ENCODE assay signal across 8 mouse cellular contexts in the genomic region with DNA sequence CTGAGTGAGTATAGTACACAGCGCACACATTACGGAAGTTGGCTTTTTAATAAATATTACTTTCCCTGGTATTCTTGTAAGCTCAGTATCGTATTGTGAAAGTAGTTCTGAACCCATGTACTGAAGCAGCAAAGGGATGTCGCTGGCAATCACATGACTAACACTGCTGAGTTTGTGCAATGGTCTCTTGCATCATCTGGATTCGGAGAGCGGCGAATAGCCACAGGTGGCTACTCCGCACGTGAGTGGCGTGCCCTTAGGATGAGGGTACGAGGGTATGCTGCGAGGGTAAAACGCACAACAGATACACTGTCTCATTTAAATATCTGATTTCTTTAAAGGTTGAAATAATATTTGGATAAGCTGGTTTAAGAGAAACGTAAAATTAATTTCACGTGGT. TPM values are rescaled to one million over a fixed set of nuclear protein-coding genes. Genes with fewer than 3 reads are reported as not detected.
DNase-seq lines count a peak whose midpoint lies in the region; ATAC-seq and TF ChIP-seq lines count a peak whose summit lies in the region.

No protein-coding gene starts in this region.

- H3K27me3 ChIP-seq in MEL (ENCODE audit: control insufficient read depth in 1 of 2, insufficient read depth in 2 of 2, low read length in 2 of 2): peaks cover 7 to 9% of the 10 kb centered on the region in 2 experiments
- H3K27me3 ChIP-seq in hindbrain, embryonic 10.5 days (ENCODE audit: insufficient read depth, poor library complexity, severe bottlenecking): no peaks in the 10 kb centered on the region
- H3K27me3 ChIP-seq in lung, embryonic 16.5 days (ENCODE audit: control insufficient read depth, insufficient read depth, low read depth, low read length): no peaks in the 10 kb centered on the region
- no peaks in the 10 kb centered on the region for H3K27me3 ChIP-seq in stomach, embryonic 15.5 days (replicated peaks)

- no peak for TF ChIP-seq RAD21 in MEL (IDR thresholded peaks at IDR 0.05; ENCODE audit: low read depth, low read length)

- TF ChIP-seq EP300 in MEL (IDR thresholded peaks at IDR 0.05; ENCODE audit: low read depth in 1 of 2, low read length in 2 of 2): peak in 1 of 2 experiments; percentile 19; a peak in 1 of 4 replicates

- peaks cover 0 to 14% of the 10 kb centered on the region in 2 experiments; a peak in 3 of 4 replicates for H3K4me1 ChIP-seq in MEL (ENCODE audit: control insufficient read depth in 1 of 2, insufficient read depth in 2 of 2, low read length in 2 of 2)
- H3K4me1 ChIP-seq in hindbrain, embryonic 10.5 days (replicated peaks): peaks cover 34% of the 10 kb centered on the region
- peaks cover 14% of the 10 kb centered on the region for H3K4me1 ChIP-seq in lung, embryonic 16.5 days (replicated peaks; ENCODE audit: control insufficient read depth, insufficient read depth, low read length)
- H3K4me1 ChIP-seq in stomach, embryonic 15.5 days: no peaks in the 10 kb centered on the region

- no peak; a peak in 1 of 4 replicates for TF ChIP-seq POLR2A in MEL (IDR thresholded peaks at IDR 0.05; ENCODE audit: control insufficient read depth in 1 of 2, insufficient read depth in 1 of 2, low read depth in 1 of 2, low read length in 2 of 2, poor library complexity in 1 of 2)

- no peaks in the 10 kb centered on the region for H3K9me3 ChIP-seq in MEL (replicated peaks; ENCODE audit: insufficient read depth, low read length)
- H3K9me3 ChIP-seq in hindbrain, embryonic 10.5 days: no peaks in the 10 kb centered on the region
- no peaks in the 10 kb centered on the region for H3K9me3 ChIP-seq in lung, embryonic 16.5 days (ENCODE audit: control insufficient read depth, low read length)
- H3K9me3 ChIP-seq in stomach, embryonic 15.5 days: no peaks in the 10 kb centered on the region

- H3K9ac ChIP-seq in MEL (ENCODE audit: control insufficient read depth, low read depth, low read length, poor library complexity, severe bottlenecking): peak overlapping the region; percentile 79
- H3K9ac ChIP-seq in lung, embryonic 16.5 days (ENCODE audit: low read length): peak overlapping the region; percentile 74
- H3K9ac ChIP-seq in stomach, embryonic 15.5 days: 0 out of 2 replicates have a peak overlapping the region, but pooled peaks have one; percentile 30

- H3K27ac ChIP-seq in MEL (ENCODE audit: control insufficient read depth, low read depth, low read length): peak overlapping the region; percentile 89
- peak overlapping the region; percentile 8; the same call in 1 of the 2 replicates for H3K27ac ChIP-seq in hindbrain, embryonic 10.5 days
- H3K27ac ChIP-seq in lung, embryonic 16.5 days (ENCODE audit: low read length): peak overlapping the region; percentile 62; the same call in 1 of the 2 replicates
- H3K27ac ChIP-seq in stomach, embryonic 15.5 days: peak overlapping the region; percentile 63

- DNase-seq in cerebellum, adult 9-11 months: peak; percentile 63
- no peak for DNase-seq in cerebellum, adult 18-20 months
- peak; percentile 77 for DNase-seq in MEL (ENCODE audit: low read depth, low spot score)
- DNase-seq in hindbrain, embryonic 10.5 days (ENCODE audit: low spot score): no peak
- no peak for DNase-seq in c-Kit-positive CD71-positive TER-119-positive erythroid progenitor cells, embryonic 14.5 days (ENCODE audit: low spot score)

- peak overlapping the region; percentile 81 to 91 for H3K4me3 ChIP-seq in MEL (ENCODE audit: control insufficient read depth in 1 of 2, insufficient read depth in 1 of 2, low read depth in 2 of 2, low read length in 2 of 2)
- peak overlapping the region; percentile 95 for H3K4me3 ChIP-seq in hindbrain, embryonic 10.5 days
- H3K4me3 ChIP-seq in lung, embryonic 16.5 days (ENCODE audit: low read length): peak overlapping the region; percentile 84
- H3K4me3 ChIP-seq in stomach, embryonic 15.5 days (replicated peaks): peak overlapping the region; percentile 90

- TF ChIP-seq CTCF in MEL (IDR thresholded peaks at IDR 0.05 in 2 of 3, conservative IDR thresholded peaks at IDR 0.05 in 1 of 3; ENCODE audit: control insufficient read depth in 1 of 3, insufficient read depth in 1 of 3, low read depth in 2 of 3, low read length in 3 of 3, poor library complexity in 1 of 3, severe bottlenecking in 1 of 3): no peak

- H3K79me2 ChIP-seq in MEL (ENCODE audit: control insufficient read depth, insufficient read depth, low read length, poor library complexity): peaks cover 30% of the 10 kb centered on the region

- peak overlapping the region; percentile 80 for H3K4me2 ChIP-seq in lung, embryonic 16.5 days (ENCODE audit: low read depth, low read length)
- H3K4me2 ChIP-seq in stomach, embryonic 15.5 days: peak overlapping the region; percentile 60

- no peak for ATAC-seq in lung, embryonic 16.5 days (ENCODE audit: low read depth)
- no peak for ATAC-seq in stomach, embryonic 15.5 days (ENCODE audit: insufficient read depth, low FRiP score, low read depth)
- ATAC-seq in frontal cortex, adult (ENCODE audit: low TSS enrichment): no peak

- WGBS in hindbrain, embryonic 10.5 days: 91% methylated on average over 15 of the region's 15 CpGs
- 77% methylated on average over 15 of the region's 15 CpGs for WGBS in lung, embryonic 16.5 days
- WGBS in stomach, embryonic 15.5 days: 87% methylated on average over 15 of the region's 15 CpGs

- H3K36me3 ChIP-seq in MEL (ENCODE audit: control insufficient read depth in 1 of 2, insufficient read depth in 2 of 2, low read length in 2 of 2): peaks cover 2 to 14% of the 10 kb centered on the region in 2 experiments; a peak in 2 of 4 replicates
- peaks cover 14% of the 10 kb centered on the region for H3K36me3 ChIP-seq in hindbrain, embryonic 10.5 days
- H3K36me3 ChIP-seq in lung, embryonic 16.5 days (ENCODE audit: control insufficient read depth, insufficient read depth, low read length): no peaks in the 10 kb centered on the region
- no peaks in the 10 kb centered on the region for H3K36me3 ChIP-seq in stomach, embryonic 15.5 days

TF ChIP-seq in MEL, 35 proteins besides CTCF, POLR2A, EP300 and RAD21 (continues in another document):
- TF ChIP-seq KAT2A (conservative IDR thresholded peaks at IDR 0.05; ENCODE audit: low read depth, low read length) (0 out of 2 replicates have a peak, but pooled peaks have one; percentile 6), CHD2 (IDR thresholded peaks at IDR 0.05; ENCODE audit: low read length) (no peak), BHLHE40 (IDR thresholded peaks at IDR 0.05; ENCODE audit: borderline replicate concordance, low read depth, low read length) (peak; percentile 94), MAZ (IDR thresholded peaks at IDR 0.05; ENCODE audit: low read depth, low read length) (no peak), MAFK (IDR thresholded peaks at IDR 0.05; ENCODE audit: borderline replicate concordance, low read depth, low read length) (no peak), SIN3A (IDR thresholded peaks at IDR 0.05; ENCODE audit: low read length) (peak; percentile 41; the same call in 1 of the 2 replicates), NELFE (IDR thresholded peaks at IDR 0.05; ENCODE audit: low read depth, low read length) (no peak), MXI1 (IDR thresholded peaks at IDR 0.05; ENCODE audit: low read depth, low read length) (peak; percentile 81), JUND (IDR thresholded peaks at IDR 0.05; ENCODE audit: low read depth, low read length) (no peak), ETS1 (IDR thresholded peaks at IDR 0.05; ENCODE audit: low read depth, low read length) (peak; percentile 23; the same call in 1 of the 2 replicates), POLR2AphosphoS5 (IDR thresholded peaks at IDR 0.05; ENCODE audit: borderline replicate concordance, low read depth, low read length) (no peak), MAX (IDR thresholded peaks at IDR 0.05; ENCODE audit: low read length) (peak; percentile 80), GABPA (IDR thresholded peaks at IDR 0.05; ENCODE audit: low read depth, low read length) (no peak), MYC (IDR thresholded peaks at IDR 0.05; ENCODE audit: low read depth, low read length) (peak; percentile 91), E2F4 (IDR thresholded peaks at IDR 0.05; ENCODE audit: borderline replicate concordance, low read depth, low read length) (no peak), HCFC1 (IDR thresholded peaks at IDR 0.05; ENCODE audit: low read depth, low read length) (0 out of 2 replicates have a peak, but pooled peaks have one; percentile 14), TBP (IDR thresholded peaks at IDR 0.05; ENCODE audit: low read depth, low read length) (peak; percentile 46; the same call in 1 of the 2 replicates), POLR2AphosphoS2 (IDR thresholded peaks at IDR 0.05; ENCODE audit: low read length) (0 out of 2 replicates have a peak, but pooled peaks have one; percentile 34), USF1 (IDR thresholded peaks at IDR 0.05; ENCODE audit: low read depth, low read length) (peak; percentile 87), UBTF (IDR thresholded peaks at IDR 0.05; ENCODE audit: borderline replicate concordance, insufficient read depth, low read depth, low read length) (no peak)

RNA-seq across cellular contexts. Expression of gene Cryzl1, which starts 1.3 kb away (rescaled TPM):
- 20.2 and 23.8 TPM in 2 replicates for total RNA-seq in MEL (2012; rRNA removed)
- 10 to 100 TPM in 1 of 2 experiments, not detected in 1; 44.4 TPM for polyA plus RNA-seq in MEL (2012; ENCODE audit: insufficient read depth in 1 of 2, insufficient read length in 2 of 2, low read depth in 1 of 2, low replicate concordance in 2 of 2, missing spikeins in 1 of 2)
- polyA plus RNA-seq in hindbrain, embryonic 10.5 days (2016; fragmentation: Nextera tagmentation; extraction: Ambion mirVana): 65.1 and 71.6 TPM in 2 replicates
- polyA plus RNA-seq in lung, embryonic 16.5 days (2015; fragmentation: Nextera tagmentation; extraction: Ambion mirVana): 74.2 and 75.1 TPM in 2 replicates
- polyA plus RNA-seq in stomach, embryonic 15.5 days (2015; fragmentation: Nextera tagmentation; extraction: Ambion mirVana): 67.6 and 71.6 TPM in 2 replicates

RNA-seq across cellular contexts. Expression of gene Itsn1, which starts 1.6 kb away (rescaled TPM):
- 11.6 and 14.7 TPM in 2 replicates for total RNA-seq in MEL (2012; rRNA removed)
- polyA plus RNA-seq in MEL (2012; ENCODE audit: insufficient read depth in 1 of 2, insufficient read length in 2 of 2, low read depth in 1 of 2, low replicate concordance in 2 of 2, missing spikeins in 1 of 2): 10 to 100 TPM in 1 of 2 experiments, not detected in 1; 36.5 TPM
- polyA plus RNA-seq in hindbrain, embryonic 10.5 days (2016; fragmentation: Nextera tagmentation; extraction: Ambion mirVana): 50.7 and 55.5 TPM in 2 replicates
- polyA plus RNA-seq in lung, embryonic 16.5 days (2015; fragmentation: Nextera tagmentation; extraction: Ambion mirVana): 17.8 and 18.0 TPM in 2 replicates
- 19.4 and 21.7 TPM in 2 replicates for polyA plus RNA-seq in stomach, embryonic 15.5 days (2015; fragmentation: Nextera tagmentation; extraction: Ambion mirVana)

RNA-seq across cellular contexts. Expression of gene Donson, which starts 38.9 kb away (rescaled TPM):
- total RNA-seq in MEL (2012; rRNA removed): 25.4 and 25.7 TPM in 2 replicates
- polyA plus RNA-seq in MEL (2012; ENCODE audit: insufficient read depth in 1 of 2, insufficient read length in 2 of 2, low read depth in 1 of 2, low replicate concordance in 2 of 2, missing spikeins in 1 of 2): 10 to 100 TPM in 1 of 2 experiments, not detected in 1; 33.9 TPM
- 32.9 and 34.6 TPM in 2 replicates for polyA plus RNA-seq in hindbrain, embryonic 10.5 days (2016; fragmentation: Nextera tagmentation; extraction: Ambion mirVana)
- 20.8 and 22.2 TPM in 2 replicates for polyA plus RNA-seq in lung, embryonic 16.5 days (2015; fragmentation: Nextera tagmentation; extraction: Ambion mirVana)
- 20.5 and 21.1 TPM in 2 replicates for polyA plus RNA-seq in stomach, embryonic 15.5 days (2015; fragmentation: Nextera tagmentation; extraction: Ambion mirVana)

Comparison
In these comparisons a context has a peak if more than half of its experiments do, and no peak if none do; other contexts are left out.
1. DNase-seq: peak in cerebellum, adult 9-11 months (single experiment) and MEL (single experiment); none in cerebellum, adult 18-20 months (0 of 2), hindbrain, embryonic 10.5 days (single experiment) and c-Kit-positive CD71-positive TER-119-positive erythroid progenitor cells, embryonic 14.5 days (single experiment).
2. H3K27ac ChIP-seq: peak in every context shown above with its lines; median percentile 89 in MEL; 63 in stomach, embryonic 15.5 days; 62 in lung, embryonic 16.5 days; 8 in hindbrain, embryonic 10.5 days.
3. Peak in every context shown above with its lines, with median percentiles within 50 percentile points of each other: H3K4me3 ChIP-seq and H3K9ac ChIP-seq.